Mouse (Mus musculus) myocyte (in vitro differentiated cells): ENCODE measurements around the gene Creld1. TPM values are rescaled to one million over a fixed set of nuclear protein-coding genes. Genes with fewer than 3 reads are reported as not detected.

Experiments
- H3K27me3 ChIP-seq: one replicate; pipeline ENCODE4 v1.6.1; 2011; ENCODE audit not compliant: control insufficient read depth, insufficient read depth, insufficient read length
- H3K36me3 ChIP-seq: one replicate; pipeline ENCODE4 v1.6.1; 2011; ENCODE audit not compliant: control insufficient read depth, insufficient read depth
- H3K4me2 ChIP-seq: one replicate; pipeline ENCODE4 v1.6.1; 2011; ENCODE audit warnings: low read depth, control low read depth
- H3K4me3 ChIP-seq: one replicate; pipeline ENCODE4 v1.5.1; 2011; ENCODE audit warnings: mild to moderate bottlenecking, control low read depth, moderate library complexity
- H3K79me2 ChIP-seq: one replicate; pipeline ENCODE4 v1.6.1; 2011; ENCODE audit not compliant: control insufficient read depth, insufficient read depth
- H3ac ChIP-seq: one replicate; pipeline ENCODE4 v1.6.1; 2011; ENCODE audit not compliant: control insufficient read depth, insufficient read length
- CEBPB ChIP-seq: IDR thresholded peaks from 2 replicates; pipeline ENCODE4 v1.6.1; 2011; ENCODE audit warnings: mild to moderate bottlenecking, moderate library complexity; ENCODE audit not compliant: poor library complexity, insufficient read depth, severe bottlenecking
- E2F4 ChIP-seq: IDR thresholded peaks from one replicate; pipeline ENCODE4 v1.6.1; 2011; ENCODE audit warnings: mild to moderate bottlenecking, control low read depth, moderate library complexity; ENCODE audit not compliant: insufficient read depth
- MAX ChIP-seq: IDR thresholded peaks from one replicate; pipeline ENCODE4 v1.6.1; 2011; ENCODE audit warnings: low read depth, mild to moderate bottlenecking, control low read depth
- MYOD1 ChIP-seq, 3 experiments: IDR thresholded peaks; one replicate each; pipeline ENCODE4 v1.6.1; 2011; ENCODE audit warnings: control low read depth in 2 of 3, low read depth in 2 of 3, mild to moderate bottlenecking in 2 of 3, moderate library complexity in 1 of 3; ENCODE audit not compliant: insufficient read length in 2 of 3, control insufficient read depth in 1 of 3
- MYOG ChIP-seq, 3 experiments: IDR thresholded peaks; one replicate each; pipeline ENCODE4 v1.6.1; 2011; ENCODE audit warnings: control low read depth in 2 of 3, low read depth in 2 of 3, mild to moderate bottlenecking in 2 of 3; ENCODE audit not compliant: insufficient read length in 2 of 3, control insufficient read depth in 1 of 3, insufficient read depth in 1 of 3
- POLR2A ChIP-seq: IDR thresholded peaks from one replicate; pipeline ENCODE4 v1.6.1; 2011; ENCODE audit warnings: low read depth, mild to moderate bottlenecking, control low read depth, moderate library complexity; ENCODE audit not compliant: insufficient read length
- POLR2AphosphoS2 ChIP-seq: IDR thresholded peaks from one replicate; pipeline ENCODE4 v1.6.1; 2011; ENCODE audit warnings: low read depth, control low read depth; ENCODE audit not compliant: insufficient read length
- REST ChIP-seq: IDR thresholded peaks from one replicate; pipeline ENCODE4 v1.6.1; 2011; ENCODE audit warnings: mild to moderate bottlenecking, control low read depth, moderate library complexity; ENCODE audit not compliant: insufficient read depth, insufficient read length
- SRF ChIP-seq: IDR thresholded peaks from one replicate; pipeline ENCODE4 v1.6.1; 2011; ENCODE audit warnings: low read depth; ENCODE audit not compliant: control insufficient read depth, insufficient read length
- TCF12 ChIP-seq: IDR thresholded peaks from one replicate; pipeline ENCODE4 v1.6.1; 2011; ENCODE audit warnings: mild to moderate bottlenecking, control low read depth; ENCODE audit not compliant: poor library complexity, insufficient read depth, severe bottlenecking
- TCF3 ChIP-seq: IDR thresholded peaks from one replicate; pipeline ENCODE4 v1.6.1; 2011; ENCODE audit warnings: low read depth, control low read depth; ENCODE audit not compliant: insufficient read length
- USF1 ChIP-seq: IDR thresholded peaks from one replicate; pipeline ENCODE4 v1.6.1; 2011; ENCODE audit warnings: low read depth, mild to moderate bottlenecking, control low read depth, moderate library complexity
- polyA plus RNA-seq: library from polyadenylated mRNA; unstranded; fragments of >200 nt; fragmentation: generic; extraction: Trizol; gene quantifications from one replicate; pipeline ENCODE4 v1.2.1, GENCODE M21; 2012; ENCODE audit warnings: missing spikeins

The Creld1 gene
- polyA plus RNA-seq, 1 experiment, result 78.2 TPM

GRCm38 (mm10) chr6:113505689-113506088 is 22.6 kb downstream of the Creld1 start:
- no peaks in the 10 kb centered on the region for H3K79me2 ChIP-seq
- no peak overlapping the region for H3ac ChIP-seq
- H3K4me3 ChIP-seq, result no peak overlapping the region
- no peaks in the 10 kb centered on the region for H3K36me3 ChIP-seq
- TF ChIP-seq REST (no peak), POLR2AphosphoS2 (no peak), MYOG (IDR thresholded peaks at IDR 0.05; ENCODE audit: control insufficient read depth in 1 of 3, insufficient read depth in 1 of 3, insufficient read length in 2 of 3, low read depth in 2 of 3) (peak in 2 of 3 experiments; percentile 6 to 83), MYOD1 (IDR thresholded peaks at IDR 0.05; ENCODE audit: control insufficient read depth in 1 of 3, insufficient read length in 2 of 3, low read depth in 2 of 3) (peak in 2 of 3 experiments; percentile 65 to 66)
- H3K4me2 ChIP-seq, result no peak overlapping the region
- H3K27me3 ChIP-seq, result no peaks in the 10 kb centered on the region

GRCm38 (mm10) chr6:113507130-113507529 is 24.0 kb downstream of the Creld1 start:
- H3K79me2 ChIP-seq, result no peaks in the 10 kb centered on the region
- no peaks in the 10 kb centered on the region for H3K27me3 ChIP-seq
- peaks cover 7% of the 10 kb centered on the region for H3K36me3 ChIP-seq
- H3K4me3 ChIP-seq, result no peak overlapping the region
- H3ac ChIP-seq, result no peak overlapping the region
- peak in 2 of 3 experiments; percentile 84 to 85 for TF ChIP-seq MYOD1 (IDR thresholded peaks at IDR 0.05; ENCODE audit: control insufficient read depth in 1 of 3, insufficient read length in 2 of 3, low read depth in 2 of 3)
- TF ChIP-seq CEBPB, result no peak
- no peak for TF ChIP-seq USF1
- TF ChIP-seq MYOG (IDR thresholded peaks at IDR 0.05; ENCODE audit: control insufficient read depth in 1 of 3, insufficient read depth in 1 of 3, insufficient read length in 2 of 3, low read depth in 2 of 3), result peak in 2 of 3 experiments; percentile 66 to 82
- no peak for TF ChIP-seq E2F4
- TF ChIP-seq POLR2A, result no peak
- no peak for TF ChIP-seq POLR2AphosphoS2
- TF ChIP-seq REST, result no peak
- TF ChIP-seq TCF12, result peak; percentile 6
- no peak for TF ChIP-seq SRF
- no peak for TF ChIP-seq TCF3
- no peak overlapping the region for H3K4me2 ChIP-seq

GRCm38 (mm10) chr6:113508272-113508946 is 25.3 kb downstream of the Creld1 start:
- Histone ChIP-seq H3K79me2 (no peaks in the 10 kb centered on the region), H3K4me3 (no peak overlapping the region)
- TF ChIP-seq CEBPB (no peak), TCF12 (peak; percentile 7), POLR2A (no peak), MAX (no peak), POLR2AphosphoS2 (no peak), TCF3 (peak; percentile 65), E2F4 (no peak), USF1 (no peak), MYOD1 (IDR thresholded peaks at IDR 0.05; ENCODE audit: control insufficient read depth in 1 of 3, insufficient read length in 2 of 3, low read depth in 2 of 3) (peak; percentile 93 to 97 (median 96)), SRF (peak; percentile 13), REST (no peak), MYOG (IDR thresholded peaks at IDR 0.05; ENCODE audit: control insufficient read depth in 1 of 3, insufficient read depth in 1 of 3, insufficient read length in 2 of 3, low read depth in 2 of 3) (peak; percentile 20 to 84 (median 27))

GRCm38 (mm10) chr6:113508947-113509280 is 25.8 kb downstream of the Creld1 start:
- peak overlapping the region; percentile 73 for H3K4me2 ChIP-seq
- no peak overlapping the region for H3ac ChIP-seq
- H3K27me3 ChIP-seq, result no peaks in the 10 kb centered on the region
- no peaks in the 10 kb centered on the region for H3K79me2 ChIP-seq
- no peak overlapping the region for H3K4me3 ChIP-seq
- TF ChIP-seq REST, result no peak
- peak; percentile 41 for TF ChIP-seq TCF12
- peak; percentile 91 for TF ChIP-seq TCF3
- TF ChIP-seq MAX, result no peak
- peak; percentile 64 to 100 (median 97) for TF ChIP-seq MYOG (IDR thresholded peaks at IDR 0.05; ENCODE audit: control insufficient read depth in 1 of 3, insufficient read depth in 1 of 3, insufficient read length in 2 of 3, low read depth in 2 of 3)
- TF ChIP-seq POLR2AphosphoS2, result no peak
- TF ChIP-seq POLR2A, result peak; percentile 34
- TF ChIP-seq MYOD1 (IDR thresholded peaks at IDR 0.05; ENCODE audit: control insufficient read depth in 1 of 3, insufficient read length in 2 of 3, low read depth in 2 of 3), result peak in 2 of 3 experiments; percentile 99
- peaks cover 20% of the 10 kb centered on the region for H3K36me3 ChIP-seq

More at GRCm38 (mm10) chr6:113508272-113508946, 25.3 kb downstream of the Creld1 start:
- H3K36me3 ChIP-seq, result peaks cover 19% of the 10 kb centered on the region
- no peaks in the 10 kb centered on the region for H3K27me3 ChIP-seq
- H3ac ChIP-seq, result no peak overlapping the region
- H3K4me2 ChIP-seq, result peak overlapping the region; percentile 73

GRCm38 (mm10) chr6:113513944-113514343 is 30.8 kb downstream of the Creld1 start:
- Histone ChIP-seq H3K4me3 (no peak overlapping the region), H3K79me2 (no peaks in the 10 kb centered on the region), H3K4me2 (no peak overlapping the region), H3K36me3 (peaks cover 51% of the 10 kb centered on the region), H3K27me3 (no peaks in the 10 kb centered on the region), H3ac (no peak overlapping the region)
- no peak for TF ChIP-seq REST
- TF ChIP-seq MYOD1 (IDR thresholded peaks at IDR 0.05; ENCODE audit: control insufficient read depth in 1 of 3, insufficient read length in 2 of 3, low read depth in 2 of 3), result peak in 1 of 3 experiments; percentile 60
- no peak for TF ChIP-seq POLR2AphosphoS2
